Mouse (Mus musculus): ENCODE data around the gene Cox6a2. TPM values are rescaled to one million over a fixed set of nuclear protein-coding genes. Genes with fewer than 3 reads are reported as not detected.

Gene Cox6a2
- polyA plus RNA-seq (2017; shearing (Covaris generic)), result 1 to 10 TPM in 1 of 3 experiments, not detected in 2; 1.5 TPM

DNA sequence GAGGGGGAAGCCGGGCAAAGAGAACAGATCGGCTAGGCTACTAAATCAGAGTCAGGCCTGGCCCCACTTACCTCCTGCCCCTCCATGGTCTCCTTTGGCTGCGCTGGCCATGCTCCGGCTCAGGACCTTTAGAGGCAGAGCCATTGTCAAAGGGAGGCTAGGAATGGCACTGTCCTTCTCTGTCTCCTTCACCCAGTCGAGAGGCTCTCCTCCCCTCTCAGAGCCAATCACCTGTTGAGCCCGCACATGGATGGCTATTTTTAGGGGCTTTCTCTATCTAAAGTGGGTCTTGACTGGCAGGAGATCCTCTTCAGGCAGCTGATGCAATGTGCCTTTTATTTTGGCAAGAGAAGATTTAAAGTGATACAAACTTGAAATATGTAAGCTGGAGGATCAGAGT, at the start of gene Cox6a2:
Gene Cox6a2 (minus strand): TSS at position 236 of the 400 bp plus-strand sequence.
- no peak for ATAC-seq

- ATAC-seq, result no peak
Observed at GRCm38 (mm10) chr7:128255757-128256156, 49.6 kb upstream of the Cox6a2 start.

GRCm38 (mm10) chr7:128254978-128255377, 48.8 kb upstream of the Cox6a2 start:
- no peak for ATAC-seq

DNA sequence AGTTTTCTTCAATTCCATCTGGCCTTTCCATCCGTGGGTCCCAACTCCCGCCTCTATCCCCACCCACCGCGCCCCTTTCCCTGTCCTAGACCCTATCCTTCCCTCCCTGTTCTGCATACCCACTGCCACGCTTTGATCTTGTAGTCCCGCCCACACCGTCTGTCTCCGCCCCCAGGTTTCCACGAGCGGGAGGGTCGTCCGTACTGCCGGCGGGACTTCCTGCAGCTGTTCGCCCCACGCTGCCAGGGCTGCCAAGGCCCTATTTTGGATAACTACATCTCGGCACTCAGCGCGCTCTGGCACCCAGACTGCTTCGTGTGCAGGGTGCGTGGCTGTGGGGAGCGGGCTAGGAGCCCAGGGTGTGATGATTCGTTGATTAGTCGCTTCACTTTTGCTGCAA, 46.4 kb upstream of the Cox6a2 start:
- no peak for ATAC-seq

- ATAC-seq, result no peak
Observed at GRCm38 (mm10) chr7:128251946-128252345, 45.8 kb upstream of the Cox6a2 start.

GRCm38 (mm10) chr7:128249998-128250397, 43.8 kb upstream of the Cox6a2 start:
- no peak for ATAC-seq

GRCm38 (mm10) chr7:128248081-128249042, 42.2 kb upstream of the Cox6a2 start:
- ATAC-seq, result no peak

- ATAC-seq, result peak; percentile 54
Observed at GRCm38 (mm10) chr7:128247443-128247842, 41.3 kb upstream of the Cox6a2 start.

DNA sequence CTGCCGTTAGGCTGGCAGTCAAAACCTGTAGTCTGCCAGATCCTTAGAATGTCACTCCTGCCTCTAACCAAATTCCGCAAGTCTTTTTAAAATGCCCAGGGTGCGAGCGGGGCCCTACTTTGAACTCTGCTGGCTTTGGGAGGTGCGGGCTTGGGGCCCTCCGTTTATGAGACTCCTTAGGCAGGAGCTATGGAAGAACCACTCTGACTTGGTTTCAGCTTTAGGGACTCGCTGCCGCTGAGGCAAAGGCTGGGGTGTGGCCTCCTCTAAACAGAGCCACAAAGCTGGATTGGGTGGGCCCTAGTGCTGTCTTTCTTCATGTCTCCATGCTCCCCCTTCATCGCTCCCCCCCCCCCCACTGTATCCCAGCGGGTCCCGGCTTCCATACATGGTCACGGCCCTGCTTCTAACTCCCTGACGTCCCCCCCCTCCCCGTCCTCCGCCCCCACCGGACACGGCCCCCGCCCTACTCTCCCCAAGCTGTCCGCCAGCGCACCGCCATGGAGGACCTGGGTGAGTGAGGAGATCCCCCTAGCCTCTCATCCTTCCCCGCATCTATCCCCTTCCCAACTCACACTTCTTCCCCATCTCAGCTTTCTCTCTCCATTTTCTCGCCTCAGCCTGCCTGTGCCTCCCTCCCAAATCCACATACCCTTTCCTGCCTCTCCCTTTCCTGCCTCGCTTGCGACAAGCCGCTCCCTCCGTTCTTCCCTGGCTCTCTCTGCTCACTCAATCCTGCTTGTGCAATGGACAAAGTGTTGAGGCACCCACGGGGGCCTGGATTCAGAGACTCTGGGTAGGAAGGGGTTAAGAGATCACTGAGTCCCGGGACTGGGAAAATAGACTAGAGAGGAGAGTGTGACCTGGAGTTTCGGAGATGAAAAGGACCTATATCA, 40.6 kb upstream of the Cox6a2 start, which contains the start of gene Tgfb1i1:
Gene Tgfb1i1 (plus strand): TSS at position 317 of the 896 bp plus-strand sequence.
- no peak for ATAC-seq

- ATAC-seq, result no peak
Observed at GRCm38 (mm10) chr7:128245547-128245946, 39.4 kb upstream of the Cox6a2 start.

DNA sequence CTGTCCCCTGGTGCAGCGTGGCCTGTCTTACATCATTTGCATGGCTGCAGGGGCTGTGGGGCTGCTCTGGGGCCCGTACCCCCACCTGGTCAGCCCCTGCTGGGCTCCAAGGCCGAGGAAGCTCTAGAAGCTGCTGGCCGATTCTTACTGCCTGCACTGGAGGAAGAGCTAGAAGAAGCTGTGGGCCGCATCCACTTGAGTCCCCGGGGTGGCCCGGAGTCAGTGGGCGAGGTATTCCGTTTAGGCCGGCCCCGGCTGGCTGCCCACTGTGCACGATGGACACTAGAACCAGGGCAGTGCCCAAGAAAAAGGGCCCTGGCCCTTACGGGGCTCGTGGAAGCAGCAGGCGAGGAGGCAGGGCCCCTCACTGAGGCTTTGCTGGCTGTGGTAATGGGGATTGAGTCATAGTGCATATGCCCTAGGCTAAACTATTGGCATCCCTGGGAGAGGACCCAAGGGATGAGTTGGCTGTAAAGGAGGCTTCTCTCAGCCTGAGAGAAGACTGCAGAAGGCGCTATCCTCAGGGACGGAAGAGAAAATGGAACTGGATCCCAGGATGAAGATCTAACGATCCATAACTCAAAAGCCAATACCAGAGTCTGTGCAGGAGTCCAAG, 38.3 kb upstream of the Cox6a2 start:
- no peak for ATAC-seq

- no peak for ATAC-seq
Observed at GRCm38 (mm10) chr7:128243921-128244320, 37.7 kb upstream of the Cox6a2 start.

GRCm38 (mm10) chr7:128242331-128242730, 36.1 kb upstream of the Cox6a2 start:
- no peak for ATAC-seq

GRCm38 (mm10) chr7:128240131-128240784, 34.1 kb upstream of the Cox6a2 start:
- no peak for ATAC-seq

GRCm38 (mm10) chr7:128238991-128239390, 32.8 kb upstream of the Cox6a2 start:
- no peak for ATAC-seq

DNA sequence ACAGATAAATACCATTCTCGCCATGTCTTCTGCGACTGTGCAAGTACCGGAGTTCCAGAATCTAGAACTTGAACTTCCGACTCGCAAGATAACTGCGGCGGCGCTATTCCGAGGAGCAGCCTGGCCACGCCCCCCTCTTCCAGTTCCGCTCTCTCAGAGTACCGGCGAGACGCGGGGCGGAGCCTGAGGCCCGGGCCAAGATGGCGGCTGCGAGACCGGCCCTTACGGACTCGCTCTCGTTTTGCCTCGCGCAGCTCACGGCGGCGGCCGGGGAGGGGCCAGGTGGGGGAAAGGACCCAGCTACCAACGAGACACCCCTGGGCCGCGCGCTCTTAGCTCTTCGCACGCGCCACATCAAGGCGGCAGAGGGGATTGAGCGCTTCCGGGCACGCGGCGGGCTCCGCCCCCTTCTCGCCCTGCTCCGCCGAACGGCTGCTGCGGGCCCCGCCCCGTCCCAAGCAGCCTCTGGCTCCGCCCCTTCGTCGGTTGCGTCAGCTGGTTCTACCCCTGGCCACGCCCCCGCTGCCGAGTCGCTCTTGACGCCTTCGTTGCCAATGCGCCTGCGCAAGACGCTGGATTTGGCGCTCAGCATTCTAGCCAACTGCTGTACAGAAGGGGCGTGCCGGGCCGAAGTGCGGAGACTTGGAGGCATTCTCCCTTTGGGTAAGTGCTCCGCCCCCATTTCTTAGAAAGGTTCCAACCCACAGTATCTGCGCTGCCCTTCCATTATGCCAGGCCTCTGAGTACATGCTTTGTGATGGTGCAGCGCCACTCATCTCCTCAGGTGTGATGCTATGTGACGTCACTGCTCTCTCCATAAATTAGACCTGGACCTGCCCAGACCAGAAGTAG, 32.0 kb upstream of the Cox6a2 start, which contains the start of gene 9130023H24Rik:
Gene 9130023H24Rik (minus strand): TSS at position 105 of the 852 bp plus-strand sequence.
- peak; percentile 81 for ATAC-seq

DNA sequence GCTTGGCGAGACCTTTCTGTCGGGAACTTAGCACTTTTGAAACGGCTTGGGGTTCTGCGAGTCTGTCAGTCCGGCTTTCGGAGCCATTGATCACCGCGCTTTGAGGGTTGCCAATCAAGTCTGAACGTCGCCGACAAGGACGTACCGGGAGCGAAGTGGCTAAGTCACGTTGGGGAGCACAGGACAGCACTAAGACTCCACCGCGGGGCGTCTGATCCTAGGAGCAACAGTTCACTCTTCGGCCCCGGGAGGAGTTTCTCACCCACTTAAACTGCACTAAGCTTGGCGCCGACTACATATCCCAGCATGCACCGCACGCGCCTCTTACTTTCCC, 31.4 kb upstream of the Cox6a2 start:
- no peak for ATAC-seq

DNA sequence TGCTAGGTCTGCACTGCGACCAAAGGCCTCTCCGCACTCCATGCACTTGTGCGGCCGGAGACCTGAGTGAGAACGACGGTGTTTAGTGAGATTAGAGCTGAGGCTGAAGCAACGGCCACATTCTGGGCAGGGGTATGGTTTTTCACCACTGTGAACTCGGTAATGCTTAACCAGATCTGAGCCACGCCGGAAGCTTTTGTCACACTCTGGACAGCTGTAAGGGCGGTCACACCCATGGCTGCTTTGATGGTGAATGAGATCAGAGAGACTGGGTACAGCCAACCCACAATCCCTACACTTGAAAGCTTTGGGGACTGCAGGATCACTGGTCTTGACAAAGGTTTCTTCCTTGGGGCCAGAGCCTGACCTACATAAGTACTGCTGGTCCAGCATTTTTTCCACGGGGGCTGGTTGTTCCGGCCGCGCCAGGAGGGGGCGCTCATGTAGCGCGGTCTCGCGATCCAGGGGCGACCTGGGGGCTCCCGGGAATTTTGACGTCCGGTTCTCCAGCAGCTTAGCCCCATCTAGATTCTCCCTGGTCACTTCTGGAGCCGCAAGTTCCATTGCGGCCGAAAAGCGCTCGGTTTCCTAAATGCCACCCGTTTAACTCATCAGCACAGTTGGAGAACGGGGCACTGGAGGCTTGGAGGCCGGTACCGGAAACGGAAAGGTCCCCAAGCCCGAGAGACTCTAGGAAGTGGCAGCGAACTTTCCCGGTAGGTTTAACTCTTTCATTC, 30.8 kb upstream of the Cox6a2 start, which contains the start of gene Armc5:
Gene Armc5 (plus strand): TSS at position 487 of the 737 bp plus-strand sequence.
- no peak for ATAC-seq

DNA sequence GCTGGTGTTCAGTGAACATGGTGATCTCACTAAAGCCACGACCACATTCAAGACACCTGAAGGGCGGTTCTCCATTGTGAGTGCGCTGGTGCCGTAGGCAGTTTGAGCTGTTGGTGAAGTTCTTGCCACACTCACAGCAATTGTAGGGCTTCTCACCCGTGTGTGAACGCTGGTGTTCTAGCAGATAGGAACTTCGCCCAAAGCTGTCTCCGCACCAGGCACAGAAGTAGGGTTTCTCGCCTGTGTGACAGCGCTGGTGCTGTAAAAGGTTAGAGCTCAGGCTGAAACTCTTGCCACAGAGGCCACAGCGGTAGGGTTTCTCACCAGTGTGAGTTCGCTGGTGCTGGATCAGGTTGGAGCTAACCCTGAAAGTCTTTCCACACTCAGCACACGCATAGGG, 30.2 kb upstream of the Cox6a2 start:
- ATAC-seq, result no peak

GRCm38 (mm10) chr7:128235481-128235880, 29.3 kb upstream of the Cox6a2 start:
- no peak for ATAC-seq

All from inflammation-experienced regulatory T-cells, adult 6 months (primary cell).